Comparison of ENCODE assay signal across 18 mouse cellular contexts in the genomic region with DNA sequence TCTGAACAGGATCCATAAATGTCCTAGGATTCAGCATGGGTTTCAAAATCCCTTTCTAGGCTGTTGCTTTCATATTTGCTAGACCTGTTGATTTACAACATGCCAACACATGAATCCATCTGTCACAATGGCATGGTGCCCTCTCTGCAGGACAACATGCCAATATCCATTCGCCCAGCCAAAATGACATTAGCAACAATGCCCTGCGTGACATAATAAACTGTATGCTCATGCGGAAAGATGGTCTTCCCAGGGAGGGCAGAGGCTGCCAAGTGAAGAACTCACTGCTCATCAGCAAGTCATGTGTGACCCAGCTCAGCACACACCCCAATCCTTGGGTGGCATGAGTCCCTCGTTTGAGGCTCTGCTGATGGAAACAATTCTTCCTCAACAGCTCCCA. TPM values are rescaled to one million over a fixed set of nuclear protein-coding genes. Genes with fewer than 3 reads are reported as not detected.
A peak's percentile ranks its signal among the peaks of the same experiment; 100 is the strongest.
DNase-seq lines count a peak whose midpoint lies in the region; ATAC-seq and TF ChIP-seq lines count a peak whose summit lies in the region.
"Had no signal": no experiment of that assay in that cellular context is flagged by ENCODE, and none has a peak within 500 bp of the region (broad histone marks: within the 10 kb centered on the region; RNA-seq: fewer than 3 reads in every experiment).

No protein-coding gene starts in this region.

- H3K9me3 ChIP-seq in hindbrain, embryonic 14.5 days (ENCODE audit: control insufficient read depth, low read length): no peaks in the 10 kb centered on the region
- H3K9me3 ChIP-seq in hindbrain, embryonic 11.5 days (ENCODE audit: control insufficient read depth, low read length): no peaks in the 10 kb centered on the region
- no peaks in the 10 kb centered on the region for H3K9me3 ChIP-seq in midbrain, embryonic 14.5 days (ENCODE audit: control insufficient read depth, low read length)
- no peaks in the 10 kb centered on the region for H3K9me3 ChIP-seq in midbrain, embryonic 15.5 days
- H3K9me3 ChIP-seq: heart, embryonic 15.5 days; limb, embryonic 12.5 days; liver, embryonic 13.5 days; neural tube, embryonic 12.5 days had no signal

- peak; percentile 48 for DNase-seq in hindbrain, embryonic 14.5 days (ENCODE audit: low spot score)
- DNase-seq in hindbrain, embryonic 11.5 days (ENCODE audit: low spot score): no peak
- peak; percentile 13 for DNase-seq in midbrain, embryonic 14.5 days
- peak; percentile 81 to 85 for DNase-seq in cerebellum, adult 2 months
- peak; percentile 39 to 83 for DNase-seq in cerebellum, postnatal 4 days (ENCODE audit: low spot score in 2 of 2)
- no peak for DNase-seq in urinary bladder, postnatal 4 days (ENCODE audit: low spot score in 2 of 2)
- DNase-seq in spleen, adult 12 weeks (ENCODE audit: low spot score): no peak
- DNase-seq: heart, adult 2 months; kidney, adult 8-10 months; kidney, postnatal 36 days; liver, embryonic 13.5 days had no signal

- TF ChIP-seq CTCF in cerebellum, adult 2 months (IDR thresholded peaks at IDR 0.05; ENCODE audit: borderline replicate concordance, insufficient read depth, low read depth, low read length): no peak

- H3K4me2 ChIP-seq in hindbrain, embryonic 14.5 days (replicated peaks): no peak overlapping the region
- no peak overlapping the region for H3K4me2 ChIP-seq in hindbrain, embryonic 11.5 days (replicated peaks; ENCODE audit: low read depth, low read length)
- no peak overlapping the region for H3K4me2 ChIP-seq in midbrain, embryonic 14.5 days (ENCODE audit: low read length)
- no peak overlapping the region for H3K4me2 ChIP-seq in midbrain, embryonic 15.5 days
- H3K4me2 ChIP-seq: heart, embryonic 15.5 days; limb, embryonic 12.5 days; liver, embryonic 13.5 days; neural tube, embryonic 12.5 days had no signal

- no peak overlapping the region for H3K9ac ChIP-seq in hindbrain, embryonic 14.5 days
- H3K9ac ChIP-seq in hindbrain, embryonic 11.5 days (ENCODE audit: low read depth, low read length): no peak overlapping the region
- H3K9ac ChIP-seq in midbrain, embryonic 14.5 days (replicated peaks; ENCODE audit: low read length): no peak overlapping the region
- H3K9ac ChIP-seq in midbrain, embryonic 15.5 days: no peak overlapping the region
- H3K9ac ChIP-seq: heart, embryonic 15.5 days; limb, embryonic 12.5 days; liver, embryonic 13.5 days; neural tube, embryonic 12.5 days had no signal

- no peak; the same call in 1 of the 2 replicates for ATAC-seq in hindbrain, embryonic 14.5 days (ENCODE audit: low FRiP score)
- ATAC-seq in hindbrain, embryonic 11.5 days (ENCODE audit: low FRiP score): no peak
- no peak for ATAC-seq in midbrain, embryonic 14.5 days (ENCODE audit: low FRiP score, low TSS enrichment)
- ATAC-seq in midbrain, embryonic 15.5 days (replicated peaks): no peak
- ATAC-seq: midbrain, embryonic 16.5 days had no signal

- no peak overlapping the region for H3K27ac ChIP-seq in hindbrain, embryonic 14.5 days
- H3K27ac ChIP-seq in hindbrain, embryonic 11.5 days (ENCODE audit: low read depth, low read length): no peak overlapping the region
- H3K27ac ChIP-seq in midbrain, embryonic 14.5 days (replicated peaks; ENCODE audit: low read depth, low read length): no peak overlapping the region
- no peak overlapping the region for H3K27ac ChIP-seq in midbrain, embryonic 15.5 days
- no peak overlapping the region for H3K27ac ChIP-seq in cerebellum, adult 2 months (ENCODE audit: insufficient read depth, low read length)
- H3K27ac ChIP-seq: heart, adult 2 months; heart, embryonic 15.5 days; left cerebral cortex, adult 2 months; limb, embryonic 12.5 days; liver, embryonic 13.5 days; neural tube, embryonic 12.5 days had no signal

- H3K36me3 ChIP-seq in hindbrain, embryonic 14.5 days (replicated peaks; ENCODE audit: control insufficient read depth, insufficient read depth): no peaks in the 10 kb centered on the region
- no peaks in the 10 kb centered on the region for H3K36me3 ChIP-seq in hindbrain, embryonic 11.5 days (ENCODE audit: control insufficient read depth, insufficient read depth, low read length)
- H3K36me3 ChIP-seq in midbrain, embryonic 14.5 days (ENCODE audit: control insufficient read depth, insufficient read depth, low read length): no peaks in the 10 kb centered on the region
- no peaks in the 10 kb centered on the region for H3K36me3 ChIP-seq in midbrain, embryonic 15.5 days (replicated peaks)
- H3K36me3 ChIP-seq: heart, embryonic 15.5 days; limb, embryonic 12.5 days; liver, embryonic 13.5 days; neural tube, embryonic 12.5 days had no signal

- WGBS in hindbrain, embryonic 14.5 days: 68% methylated on average over 4 of the region's 4 CpGs
- WGBS in hindbrain, embryonic 11.5 days: 88% methylated on average over 4 of the region's 4 CpGs
- 85% methylated on average over 4 of the region's 4 CpGs for WGBS in midbrain, embryonic 14.5 days
- WGBS in midbrain, embryonic 15.5 days: 83% methylated on average over 4 of the region's 4 CpGs
- WGBS in cerebellum, adult 2 months: 9% methylated on average over 4 of the region's 4 CpGs

- TF ChIP-seq POLR2A in cerebellum, adult 2 months (IDR thresholded peaks at IDR 0.05; ENCODE audit: borderline replicate concordance, insufficient read depth, low read length): no peak

- peaks cover 13% of the 10 kb centered on the region for H3K4me1 ChIP-seq in hindbrain, embryonic 14.5 days (replicated peaks; ENCODE audit: control insufficient read depth, insufficient read depth, low read length)
- H3K4me1 ChIP-seq in hindbrain, embryonic 11.5 days (replicated peaks; ENCODE audit: control insufficient read depth, insufficient read depth, low read length): 0 out of 2 replicates have a peak, but pooled peaks cover 2% of the 10 kb centered on the region
- H3K4me1 ChIP-seq in midbrain, embryonic 14.5 days (ENCODE audit: control insufficient read depth, insufficient read depth, low read length): peaks cover 8% of the 10 kb centered on the region
- peaks cover 11% of the 10 kb centered on the region for H3K4me1 ChIP-seq in midbrain, embryonic 15.5 days
- peaks cover 6% of the 10 kb centered on the region; the same call in 1 of the 2 replicates for H3K4me1 ChIP-seq in cerebellum, adult 2 months (ENCODE audit: control insufficient read depth, insufficient read depth, low read length)
- H3K4me1 ChIP-seq: heart, embryonic 15.5 days; liver, embryonic 13.5 days had no signal

- H3K4me3 ChIP-seq in hindbrain, embryonic 14.5 days (replicated peaks; ENCODE audit: low read length): no peak overlapping the region
- no peak overlapping the region for H3K4me3 ChIP-seq in hindbrain, embryonic 11.5 days (ENCODE audit: low read depth, low read length)
- H3K4me3 ChIP-seq in midbrain, embryonic 14.5 days (replicated peaks; ENCODE audit: low read depth, low read length): no peak overlapping the region
- no peak overlapping the region for H3K4me3 ChIP-seq in midbrain, embryonic 15.5 days
- no peak overlapping the region for H3K4me3 ChIP-seq in cerebellum, adult 2 months (replicated peaks; ENCODE audit: insufficient read depth, low read depth, low read length)
- H3K4me3 ChIP-seq: erythroblast, embryonic 14.5 days; heart, adult 2 months; heart, embryonic 15.5 days; left cerebral cortex, adult 2 months; limb, embryonic 12.5 days; liver, embryonic 13.5 days; neural tube, embryonic 12.5 days had no signal

- H3K27me3 ChIP-seq in hindbrain, embryonic 14.5 days (ENCODE audit: control insufficient read depth, insufficient read depth, low read length): no peaks in the 10 kb centered on the region
- no peaks in the 10 kb centered on the region for H3K27me3 ChIP-seq in hindbrain, embryonic 11.5 days (ENCODE audit: control insufficient read depth, insufficient read depth, low read length)
- no peaks in the 10 kb centered on the region for H3K27me3 ChIP-seq in midbrain, embryonic 14.5 days (ENCODE audit: control insufficient read depth, insufficient read depth, low read length)
- no peaks in the 10 kb centered on the region for H3K27me3 ChIP-seq in midbrain, embryonic 15.5 days (replicated peaks)
- H3K27me3 ChIP-seq in cerebellum, adult 2 months (ENCODE audit: control insufficient read depth, insufficient read depth, low read length): no peaks in the 10 kb centered on the region; the same call in 1 of the 2 replicates
- H3K27me3 ChIP-seq: heart, embryonic 15.5 days; limb, embryonic 12.5 days; liver, embryonic 13.5 days; neural tube, embryonic 12.5 days had no signal

RNA-seq across cellular contexts. Expression of a gene that starts 38.8 kb away (rescaled TPM):
- polyA plus RNA-seq in hindbrain, embryonic 14.5 days (2014; fragmentation: Nextera tagmentation; extraction: Ambion mirVana): 111 and 126 TPM in 2 replicates
- polyA plus RNA-seq in hindbrain, embryonic 11.5 days (2014; fragmentation: Nextera tagmentation; extraction: Ambion mirVana): 141 and 142 TPM in 2 replicates
- polyA plus RNA-seq in midbrain, embryonic 14.5 days (2014; fragmentation: Nextera tagmentation; extraction: Ambion mirVana): 109 and 110 TPM in 2 replicates
- 102 and 106 TPM in 2 replicates for polyA plus RNA-seq in midbrain, embryonic 15.5 days (2015; fragmentation: Nextera tagmentation; extraction: Ambion mirVana)
- polyA plus RNA-seq in cerebellum, adult 2 months (2012; rRNA removed): 154 and 157 TPM in 2 replicates

Comparison
In these comparisons a context has a peak if more than half of its experiments do, and no peak if none do; other contexts are left out.
1. DNase-seq: peak in hindbrain, embryonic 14.5 days (single experiment), midbrain, embryonic 14.5 days (single experiment), cerebellum, adult 2 months (2 of 2) and cerebellum, postnatal 4 days (2 of 2); none in hindbrain, embryonic 11.5 days (single experiment), urinary bladder, postnatal 4 days (0 of 2) and spleen, adult 12 weeks (single experiment).